Mouse (Mus musculus): ENCODE results near the gene Cbx5. TPM values are rescaled to one million over a fixed set of nuclear protein-coding genes. Genes with fewer than 3 reads are reported as not detected.

The Cbx5 gene
- total RNA-seq, 2 experiments from 2014 or later, result 79.0 to 82.6 TPM

- peak; percentile 90 to 93 for DNase-seq
Observed at GRCm38 (mm10) chr15:103214971-103215907, 24.4 kb downstream of the Cbx5 start.

DNA sequence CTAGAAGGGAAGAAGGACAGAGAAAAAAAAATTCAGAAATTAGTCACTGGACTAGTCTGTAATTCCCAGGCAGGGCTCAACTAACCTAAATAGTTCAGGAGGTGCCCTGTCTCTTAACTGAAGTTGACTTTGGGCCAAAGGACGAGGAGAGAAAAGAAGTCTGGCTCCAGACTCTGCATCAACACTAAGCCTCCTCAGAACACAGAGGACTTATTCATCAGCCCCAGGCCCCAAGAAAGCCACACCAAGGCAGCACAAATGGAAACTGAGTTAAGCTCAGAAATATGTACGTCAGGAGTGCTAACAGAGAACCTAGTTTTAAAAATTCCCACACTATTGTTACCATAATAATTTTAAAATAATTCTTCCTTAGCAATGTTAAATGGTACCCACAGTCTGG is 25.5 kb downstream of the Cbx5 start:
- DNase-seq, result no peak

DNA sequence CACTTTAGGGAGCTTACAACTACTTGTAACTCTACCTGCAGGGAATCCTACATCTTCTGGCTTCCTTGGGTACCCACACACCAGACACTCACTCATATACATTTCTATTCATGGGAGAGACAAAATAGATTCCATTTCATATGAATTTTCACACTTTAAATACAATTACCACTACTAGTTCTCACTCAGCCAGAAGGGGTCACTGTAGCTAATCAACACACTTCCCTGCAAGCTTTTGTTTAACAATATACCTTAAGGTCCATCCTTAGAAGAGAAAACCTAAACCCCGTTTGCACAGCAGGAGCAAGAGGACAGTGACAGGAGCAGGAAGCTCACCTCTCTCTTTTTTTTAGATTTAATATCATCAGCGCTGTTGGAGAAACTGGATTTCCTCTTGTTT is 34.5 kb downstream of the Cbx5 start:
- no peak for DNase-seq

DNA sequence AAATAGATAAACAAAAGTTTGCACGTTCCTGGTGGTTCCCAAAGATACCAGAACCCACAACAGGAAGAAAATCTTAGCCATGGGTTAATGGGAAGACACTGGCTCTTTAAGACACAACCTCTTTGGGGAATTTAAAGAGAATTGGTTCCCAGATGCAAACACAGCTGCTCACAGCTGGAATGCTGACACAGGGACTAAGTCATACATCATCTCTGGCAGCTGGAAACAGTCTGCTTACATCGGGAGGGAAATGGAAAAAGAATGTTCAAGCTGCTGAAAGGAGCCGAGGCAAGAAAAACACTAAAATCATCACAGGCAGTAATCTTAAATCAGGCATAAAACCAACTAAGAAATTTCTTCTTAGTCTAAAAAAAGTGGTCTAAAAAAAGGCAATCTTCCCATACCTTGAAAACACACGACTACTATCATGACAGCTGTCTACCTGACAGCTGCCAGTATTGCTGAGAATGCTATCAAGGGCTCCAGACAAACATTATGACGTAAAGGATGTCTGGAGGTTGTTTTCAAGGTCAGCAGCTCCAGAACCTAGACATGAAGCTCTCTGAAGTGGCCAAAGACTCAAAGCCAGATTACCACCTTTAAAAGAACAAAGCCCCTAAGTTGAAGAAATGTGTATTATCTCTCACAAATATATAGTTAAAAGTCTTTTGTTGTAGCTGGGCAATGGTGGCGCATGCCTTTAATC is 37.4 kb downstream of the Cbx5 start:
- DNase-seq, result no peak

DNA sequence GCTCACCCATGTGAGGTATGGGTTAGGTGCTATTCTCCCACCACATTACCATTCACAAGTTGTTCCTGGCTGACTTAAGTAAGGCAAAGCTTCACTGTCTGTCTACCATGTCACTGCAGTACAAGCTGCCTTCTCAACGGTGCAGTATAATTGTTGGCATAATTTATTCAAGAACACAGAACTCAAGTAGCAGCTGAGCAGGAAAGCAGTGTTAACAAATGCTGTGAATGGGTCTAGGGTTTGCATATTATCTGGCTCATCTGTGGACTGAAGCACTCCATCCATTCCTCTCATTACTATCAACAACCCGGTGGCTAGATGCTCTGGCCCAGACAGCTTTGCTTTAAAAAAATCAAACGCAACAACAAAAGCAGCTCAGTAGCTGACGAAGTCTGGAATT is 41.8 kb downstream of the Cbx5 start:
- DNase-seq, result no peak

DNA sequence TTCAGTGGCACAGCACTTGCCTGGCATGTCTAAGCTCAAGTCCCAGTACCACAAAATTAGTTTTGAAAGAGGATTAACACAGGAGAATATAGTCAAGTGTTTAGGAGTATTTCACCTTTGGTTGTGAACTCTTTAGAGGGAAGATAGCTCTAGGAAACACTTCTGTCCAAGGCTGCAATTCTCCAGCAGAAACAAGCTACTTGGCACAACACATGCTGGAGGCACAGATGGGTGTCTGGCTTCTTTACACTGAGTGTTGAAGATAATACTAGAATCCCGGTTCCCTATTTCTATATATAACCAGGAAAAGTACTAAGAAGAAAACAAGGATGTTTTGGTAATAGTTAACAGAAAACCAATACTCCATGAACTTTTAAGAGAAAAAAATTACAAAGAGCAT is 42.8 kb downstream of the Cbx5 start:
- no peak for DNase-seq

DNA sequence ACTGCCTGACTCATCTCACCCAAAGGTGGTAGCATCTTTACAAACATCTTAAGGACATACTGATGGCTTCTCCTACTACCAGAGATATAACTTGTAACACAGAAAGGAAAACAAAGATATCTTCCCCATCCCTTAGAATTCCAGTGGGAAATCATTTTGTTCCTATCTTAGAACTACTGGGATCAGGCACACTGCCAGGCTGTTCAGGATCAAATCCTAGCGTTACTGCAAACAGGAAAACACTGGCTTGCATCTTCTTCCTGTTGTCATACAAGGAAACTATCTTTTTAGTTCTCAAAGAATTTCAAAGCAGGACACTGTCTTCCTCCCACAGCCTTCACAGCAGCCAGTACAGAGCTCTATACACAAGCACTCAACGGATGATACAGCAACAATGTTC is 46.0 kb downstream of the Cbx5 start:
- DNase-seq, result peak; percentile 36 to 51

DNA sequence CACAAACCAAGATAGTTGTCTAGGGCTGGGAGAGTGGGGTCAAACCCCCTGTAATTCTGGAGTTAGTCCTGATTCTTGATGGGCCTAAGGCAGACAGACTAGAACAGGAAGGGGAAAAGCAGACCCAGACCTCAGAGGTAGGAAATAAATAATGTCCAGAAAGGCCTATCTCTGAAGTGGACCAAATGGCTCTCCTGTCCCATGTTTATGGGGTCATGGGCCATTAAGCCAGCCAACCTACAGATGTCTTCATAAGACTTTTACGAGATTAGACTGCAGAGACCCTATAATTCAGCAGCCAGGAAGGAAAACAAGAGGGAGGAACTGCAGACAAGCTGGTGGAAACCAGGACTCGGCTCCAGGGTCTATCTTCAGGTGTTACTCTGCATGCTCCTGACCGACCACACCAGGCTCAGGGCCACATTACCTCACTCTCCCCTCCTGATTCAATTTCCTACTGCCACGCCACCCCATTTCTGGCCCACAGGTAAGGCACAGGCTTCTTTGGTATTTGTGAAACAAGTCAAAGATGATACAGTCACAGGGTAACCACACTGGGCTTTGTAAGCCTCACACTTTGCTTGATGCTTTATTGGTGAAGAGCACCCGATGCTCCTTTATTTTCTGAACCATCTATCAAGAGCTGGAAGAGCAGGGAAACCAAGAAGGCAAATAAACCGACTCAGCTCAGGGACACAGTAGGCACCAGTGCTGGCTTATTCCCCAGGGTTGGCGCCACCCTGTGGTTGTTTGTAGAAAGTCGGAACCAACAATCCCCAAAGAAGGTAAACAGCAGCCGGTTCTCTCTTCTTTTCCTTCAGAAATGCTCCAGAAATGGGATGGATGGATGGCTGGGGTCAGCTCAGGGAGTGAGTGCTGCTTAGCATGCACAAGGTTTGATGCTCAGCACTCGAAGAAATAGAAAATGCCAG is 48.8 kb downstream of the Cbx5 start:
- peak; percentile 56 to 73 for DNase-seq

- no peak for DNase-seq
Observed at GRCm38 (mm10) chr15:103190083-103190482, 49.5 kb downstream of the Cbx5 start.

GRCm38 (mm10) chr15:103187803-103188202 is 51.8 kb downstream of the Cbx5 start:
- no peak for DNase-seq

GRCm38 (mm10) chr15:103185462-103186198 is 54.0 kb downstream of the Cbx5 start:
- DNase-seq, result peak; percentile 68 to 76

DNA sequence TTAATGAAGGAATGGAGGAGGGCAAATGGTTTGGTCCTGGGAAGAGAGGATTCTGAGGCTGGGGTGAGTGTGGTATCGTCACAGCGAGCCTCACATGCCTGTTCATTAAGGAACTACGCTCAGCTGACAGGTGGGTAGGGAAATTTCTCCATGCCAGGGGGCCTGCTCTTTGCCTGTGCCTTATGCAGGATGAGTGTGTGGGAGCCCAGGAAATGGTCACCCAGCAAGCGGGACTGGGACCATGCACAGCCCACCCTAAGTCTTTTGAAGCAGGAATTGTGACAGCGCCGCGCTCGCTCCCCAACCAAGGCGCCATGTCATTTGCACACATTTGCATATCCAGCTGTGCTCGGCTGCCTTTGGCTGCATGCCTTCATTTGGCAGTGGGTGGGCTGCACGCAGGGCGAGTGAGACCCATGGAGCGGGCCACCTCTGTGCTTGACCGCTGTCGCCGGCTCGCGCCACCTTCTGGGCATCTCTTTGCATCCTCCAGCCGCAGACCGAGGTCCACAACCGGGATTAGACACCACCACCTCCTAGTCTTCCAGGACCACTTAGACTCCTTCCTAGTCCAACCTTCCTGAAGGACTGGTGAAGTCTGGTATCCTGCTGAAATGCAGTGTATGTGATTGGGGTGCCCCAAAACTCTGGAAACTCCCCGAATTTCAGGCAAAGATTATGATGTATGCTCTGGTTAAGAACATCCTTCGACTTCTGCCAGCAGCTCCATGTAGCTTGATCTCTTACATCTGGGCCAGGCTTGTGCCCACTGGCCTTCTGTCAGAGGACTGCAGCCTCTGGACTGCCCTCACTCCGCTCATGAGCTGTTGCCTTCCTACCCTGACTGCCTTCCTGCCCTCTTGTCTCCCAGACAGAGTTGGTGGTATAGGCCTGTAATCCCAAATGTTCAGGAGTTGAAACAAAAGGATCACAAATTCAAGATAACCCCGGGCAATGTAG is 55.7 kb downstream of the Cbx5 start:
- DNase-seq, result peak in 1 of 2 experiments; percentile 38

DNA sequence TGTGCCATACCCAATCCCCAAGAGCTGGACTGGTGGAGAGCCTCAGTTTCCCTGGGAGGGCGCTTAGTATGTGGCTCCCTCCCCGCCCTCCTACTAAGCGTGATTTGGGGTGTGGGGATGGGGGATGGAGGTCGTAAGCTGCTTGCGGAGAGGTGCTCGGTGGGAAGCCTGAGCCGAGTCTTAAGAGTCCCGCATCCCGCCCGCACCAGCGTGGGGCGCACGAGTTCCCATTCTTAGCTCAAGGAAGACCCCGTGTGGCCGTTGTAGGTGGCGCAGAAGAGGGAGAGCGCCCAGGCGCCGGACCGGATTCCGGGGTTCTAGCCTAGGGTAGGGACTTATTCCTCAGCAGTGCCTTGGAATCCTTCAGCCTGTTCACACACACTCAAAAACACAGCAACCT is 56.5 kb downstream of the Cbx5 start:
- DNase-seq, result peak; percentile 68 to 78

- DNase-seq, result peak; percentile 85 to 95
Observed at GRCm38 (mm10) chr15:103182166-103182790, 57.3 kb downstream of the Cbx5 start.

- DNase-seq, result no peak
Observed at GRCm38 (mm10) chr15:103180406-103180805, 59.2 kb downstream of the Cbx5 start.

DNA sequence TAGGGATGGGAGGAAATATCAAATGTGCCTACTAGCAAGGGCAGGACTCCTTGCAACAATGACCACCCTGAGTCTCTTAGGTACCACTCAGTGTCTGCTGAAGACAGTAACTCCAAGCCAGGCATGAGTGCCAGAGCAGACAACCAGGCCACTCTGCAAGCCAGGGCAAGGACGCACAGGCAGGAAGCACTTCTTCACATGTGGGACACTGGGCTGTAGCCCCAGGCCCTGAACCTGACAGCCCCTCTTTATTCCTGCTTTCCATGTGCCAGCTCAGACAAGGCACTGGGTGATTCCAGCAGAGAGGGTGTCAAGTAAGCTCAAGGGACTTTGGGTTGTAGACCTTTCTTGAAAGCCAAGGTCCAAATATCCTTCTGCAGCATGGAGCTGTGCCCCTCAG is 60.8 kb downstream of the Cbx5 start:
- no peak for DNase-seq

- DNase-seq, result peak; percentile 33 to 46
Observed at GRCm38 (mm10) chr15:103178137-103178536, 61.5 kb downstream of the Cbx5 start.

DNA sequence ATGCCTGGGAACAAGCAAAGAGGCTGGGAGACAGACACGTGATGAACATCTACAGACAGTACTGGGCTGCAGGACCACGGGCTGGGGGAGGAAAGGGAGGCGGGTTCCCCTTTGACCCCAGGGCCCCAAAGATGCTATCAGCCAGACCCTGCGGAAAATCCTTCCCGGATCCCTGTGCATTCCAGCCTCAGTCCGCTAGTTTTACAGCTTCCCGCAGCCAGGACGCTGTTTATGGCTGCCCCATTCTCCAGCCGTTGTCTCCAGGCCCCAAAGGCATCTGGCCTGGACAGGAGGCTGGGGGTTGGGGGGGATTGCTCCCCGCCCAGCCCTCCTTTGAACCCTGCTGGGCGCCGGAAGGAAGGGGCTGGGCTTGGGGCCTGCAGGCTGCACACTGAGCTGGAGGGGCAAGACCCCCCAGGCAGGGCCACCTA is 62.0 kb downstream of the Cbx5 start:
- DNase-seq, result no peak

DNA sequence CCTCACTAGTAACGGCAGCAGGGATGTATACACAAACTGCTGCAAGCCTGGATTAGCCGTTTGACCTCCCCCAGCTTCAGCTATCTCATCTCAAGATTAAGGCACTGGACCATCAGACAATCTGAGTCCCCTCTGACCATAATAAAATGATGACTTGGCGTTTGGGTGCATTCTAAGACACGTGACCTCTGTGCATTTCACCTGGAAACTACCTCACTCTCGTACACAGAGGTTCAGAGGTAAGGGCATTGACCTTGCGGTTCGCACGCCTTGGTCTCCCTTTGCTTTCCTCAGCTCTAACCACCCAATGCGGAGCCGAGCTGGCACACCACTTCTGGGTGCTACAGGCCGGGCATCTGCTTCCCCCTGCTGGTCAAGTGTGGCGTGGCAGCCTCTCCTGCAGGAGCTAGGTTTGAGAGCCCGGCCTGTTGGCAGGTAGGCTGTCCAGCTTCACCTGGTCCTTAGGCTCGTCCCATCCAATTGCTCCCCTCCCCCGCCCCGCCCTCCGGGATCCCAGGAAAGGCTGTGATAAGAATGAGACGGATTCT is 62.7 kb downstream of the Cbx5 start:
- DNase-seq, result peak; percentile 92 to 94

All from adrenal gland, postnatal 36 days (tissue).